Mouse (Mus musculus) E14TG2a.4 (cell line): ENCODE results near the gene Pip4k2a.

Experiments
- CTCF ChIP-seq: conservative IDR thresholded peaks from 2 replicates; pipeline ENCODE4 v1.5.1; 2014; ENCODE audit warnings: low read length
- NANOG ChIP-seq: IDR thresholded peaks from 2 replicates; pipeline ENCODE4 v1.6.1; 2014; ENCODE audit warnings: borderline replicate concordance, low read length, mixed read lengths
- POU5F1 ChIP-seq: IDR thresholded peaks from 2 replicates; pipeline ENCODE4 v1.6.1; 2014; ENCODE audit warnings: low read length, borderline replicate concordance

DNA sequence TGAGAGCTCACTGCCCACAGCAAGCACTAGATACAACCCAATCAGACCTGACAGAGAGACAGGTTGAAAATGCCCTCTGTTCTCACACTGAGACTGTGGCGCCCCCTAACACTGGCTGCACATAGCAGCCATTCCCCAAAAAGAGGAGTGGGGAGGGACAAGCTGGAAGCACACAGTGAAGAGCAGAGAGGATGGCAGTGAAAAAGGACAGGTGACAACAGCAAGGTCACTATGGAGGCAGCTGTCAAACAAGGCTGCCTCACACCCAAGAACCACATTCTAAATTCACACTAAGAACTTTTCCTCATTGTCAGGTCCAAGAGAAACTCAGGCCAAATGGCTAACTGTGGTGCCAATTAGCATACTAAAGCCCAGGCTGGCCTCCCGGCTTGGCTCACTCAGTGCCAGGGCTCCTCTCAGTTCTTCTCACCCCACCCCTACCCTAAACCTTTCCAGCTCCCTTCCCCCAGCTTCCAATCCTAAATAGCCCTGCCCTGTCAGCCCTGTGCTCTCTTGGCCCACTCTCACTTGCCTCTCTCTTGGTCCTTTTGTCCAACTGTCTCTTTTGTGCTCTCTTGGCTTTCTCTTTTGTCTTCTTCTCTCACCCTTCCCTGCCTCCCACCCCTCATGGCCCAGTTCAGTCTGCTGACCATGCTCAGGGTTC, 91.4 kb downstream of the Pip4k2a start:
- TF ChIP-seq CTCF (no peak), NANOG (no peak), POU5F1 (no peak)
